Comparison of ENCODE assay signal across 11 mouse cellular contexts in the genomic region with DNA sequence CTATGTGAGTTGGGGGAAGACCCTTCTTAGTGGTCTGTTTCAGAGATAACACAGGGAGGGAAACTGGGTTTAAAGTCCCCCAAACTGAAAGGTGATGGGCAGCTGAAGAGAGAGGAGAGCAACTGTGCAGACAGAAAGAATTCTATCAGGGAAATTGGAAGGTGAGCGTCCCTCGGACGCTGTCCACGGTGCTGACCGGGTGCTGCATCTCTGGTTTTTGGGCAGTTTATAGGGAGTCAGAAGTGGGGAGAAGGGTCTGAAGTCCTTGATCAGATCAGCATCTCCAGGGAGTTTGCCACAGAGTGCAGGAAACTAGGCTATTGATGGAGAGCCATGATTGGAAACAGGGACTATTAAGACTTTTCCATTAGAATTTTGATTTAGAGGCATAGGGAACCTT. TPM values are rescaled to one million over a fixed set of nuclear protein-coding genes. Genes with fewer than 3 reads are reported as not detected.
DNase-seq lines count a peak whose midpoint lies in the region; ATAC-seq and TF ChIP-seq lines count a peak whose summit lies in the region.
"Had no signal": no experiment of that assay in that cellular context is flagged by ENCODE, and none has a peak within 500 bp of the region (broad histone marks: within the 10 kb centered on the region; RNA-seq: fewer than 3 reads in every experiment).

No protein-coding gene starts in this region.

- 5% methylated on average over 5 of the region's 5 CpGs for WGBS in lung, embryonic 14.5 days
- 5% methylated on average over 5 of the region's 5 CpGs for WGBS in limb, embryonic 14.5 days

- H3K36me3 ChIP-seq in lung, embryonic 14.5 days (ENCODE audit: insufficient read depth): no peaks in the 10 kb centered on the region
- H3K36me3 ChIP-seq in ES-E14 (ENCODE audit: control insufficient read depth, insufficient read depth, low read length, poor library complexity, severe bottlenecking): no peaks in the 10 kb centered on the region
- H3K36me3 ChIP-seq in limb, embryonic 14.5 days (ENCODE audit: control insufficient read depth, insufficient read depth, low read length): no peaks in the 10 kb centered on the region

- no peaks in the 10 kb centered on the region for H3K27me3 ChIP-seq in lung, embryonic 14.5 days (ENCODE audit: insufficient read depth, low read length)
- no peaks in the 10 kb centered on the region for H3K27me3 ChIP-seq in limb, embryonic 14.5 days (ENCODE audit: control insufficient read depth, insufficient read depth, low read length)

- H3K4me3 ChIP-seq in lung, embryonic 14.5 days (ENCODE audit: low read depth, low read length): no peak overlapping the region
- H3K4me3 ChIP-seq in ES-E14 (ENCODE audit: insufficient read depth in 1 of 2, low read depth in 1 of 2, low read length in 2 of 2, poor library complexity in 1 of 2, severe bottlenecking in 1 of 2): no peak overlapping the region
- no peak overlapping the region for H3K4me3 ChIP-seq in limb, embryonic 14.5 days (replicated peaks; ENCODE audit: low read length)
- no peak overlapping the region for H3K4me3 ChIP-seq in layer of hippocampus, adult 2 months

- TF ChIP-seq CTCF in lung, embryonic 14.5 days (IDR thresholded peaks at IDR 0.05; ENCODE audit: low read depth): no peak
- TF ChIP-seq CTCF in layer of hippocampus, adult 2 months (conservative IDR thresholded peaks at IDR 0.05): no peak

- H3K27ac ChIP-seq in lung, embryonic 14.5 days (ENCODE audit: low read depth): no peak overlapping the region
- H3K27ac ChIP-seq in ES-E14 (ENCODE audit: insufficient read depth, low read depth, low read length, poor library complexity, severe bottlenecking): no peak overlapping the region
- H3K27ac ChIP-seq in limb, embryonic 14.5 days (replicated peaks; ENCODE audit: low read depth, low read length): no peak overlapping the region
- no peak overlapping the region for H3K27ac ChIP-seq in layer of hippocampus, adult 2 months

- H3K4me1 ChIP-seq in lung, embryonic 14.5 days (ENCODE audit: insufficient read depth): no peaks in the 10 kb centered on the region
- H3K4me1 ChIP-seq in ES-E14 (ENCODE audit: control insufficient read depth in 2 of 2, insufficient read depth in 2 of 2, low read length in 2 of 2, poor library complexity in 1 of 2): no peaks in the 10 kb centered on the region
- H3K4me1 ChIP-seq in limb, embryonic 14.5 days (ENCODE audit: control insufficient read depth, insufficient read depth, low read length): no peaks in the 10 kb centered on the region

- DNase-seq in lung, embryonic 14.5 days: peak; percentile 81
- no peak for DNase-seq in lung, postnatal 25 days (ENCODE audit: low spot score)
- peak; percentile 33 for DNase-seq in ES-E14 (ENCODE audit: low read depth, low spot score)
- peak; percentile 12 for DNase-seq in adrenal gland, adult 2 months
- peak; percentile 64 for DNase-seq in limb, embryonic 14.5 days (ENCODE audit: low spot score)
- no peak for DNase-seq in T-cell, adult 2 months (ENCODE audit: low spot score)
- DNase-seq in layer of hippocampus, adult 2 months (ENCODE audit: low spot score in 2 of 2): no peak
- DNase-seq in cerebellum, postnatal 14 days: no peak
- DNase-seq: right cerebral cortex, postnatal 25 days had no signal

- H3K4me2 ChIP-seq in lung, embryonic 14.5 days: no peak overlapping the region
- no peak overlapping the region for H3K4me2 ChIP-seq in limb, embryonic 14.5 days (replicated peaks; ENCODE audit: low read depth, low read length, severe bottlenecking)

- H3K9ac ChIP-seq in lung, embryonic 14.5 days: no peak overlapping the region
- no peak overlapping the region for H3K9ac ChIP-seq in ES-E14 (ENCODE audit: insufficient read depth, low read depth, low read length, poor library complexity, severe bottlenecking)
- H3K9ac ChIP-seq in limb, embryonic 14.5 days (ENCODE audit: low read depth, low read length, severe bottlenecking): no peak overlapping the region

- no peak for TF ChIP-seq POLR2A in limb, embryonic 14.5 days (IDR thresholded peaks at IDR 0.05; ENCODE audit: borderline replicate concordance, extremely low read depth, insufficient read depth, insufficient read length)

- H3K9me3 ChIP-seq in lung, embryonic 14.5 days (ENCODE audit: low read depth, low read length): no peaks in the 10 kb centered on the region
- no peaks in the 10 kb centered on the region for H3K9me3 ChIP-seq in ES-E14 (ENCODE audit: control insufficient read depth, insufficient read depth, low read depth, low read length)
- no peaks in the 10 kb centered on the region for H3K9me3 ChIP-seq in limb, embryonic 14.5 days (ENCODE audit: control insufficient read depth, low read length)

- in situ Hi-C loops in ES-E14 (cut with MboI; ENCODE audit: low sequenced_read_pairs in 2 of 2, unreplicated experiment in 2 of 2): loop anchor here in 1 of 2 experiments (10.0 kb wide), 1 partner anchor 75 kb away; no protein-coding TSS in a partner anchor

- ATAC-seq in lung, embryonic 14.5 days (ENCODE audit: insufficient read depth): no peak
- ATAC-seq in limb, embryonic 14.5 days (ENCODE audit: low FRiP score, low read depth): no peak

TF ChIP-seq in ES-E14, 5 proteins besides CTCF, POLR2A, EP300 and RAD21:
- TF ChIP-seq ZNF384 (IDR thresholded peaks at IDR 0.05; ENCODE audit: low read depth, low read length) (no peak), CHD2 (IDR thresholded peaks at IDR 0.05; ENCODE audit: low read depth, low read length) (no peak), MAFK (IDR thresholded peaks at IDR 0.05; ENCODE audit: insufficient read depth, low read depth, low read length) (no peak), ZC3H11A (IDR thresholded peaks at IDR 0.05; ENCODE audit: borderline replicate concordance, low read depth, low read length) (no peak), HCFC1 (IDR thresholded peaks at IDR 0.05; ENCODE audit: borderline replicate concordance, insufficient read depth, low read length) (no peak)

RNA-seq across cellular contexts. Expression of a gene that starts 0.7 kb away (rescaled TPM):
- polyA plus RNA-seq in lung, embryonic 14.5 days (2014; fragmentation: Nextera tagmentation; extraction: Ambion mirVana): not detected in 2 replicates
- total RNA-seq in ES-E14 (2012; rRNA removed): not detected in 2 replicates
- not detected for total RNA-seq in adrenal gland, adult 2 months (2021)
- not detected in 2 replicates for polyA plus RNA-seq in adrenal gland, adult 2 months (2012; rRNA removed)
- not detected in 2 replicates for polyA plus RNA-seq in limb, embryonic 14.5 days (2012; rRNA removed)
- not detected in 2 replicates for polyA plus RNA-seq in limb, embryonic 14.5 days (2014; fragmentation: Nextera tagmentation; extraction: Ambion mirVana)
- total RNA-seq in layer of hippocampus, adult 2 months (2021): not detected
- total RNA-seq: gastrocnemius, postnatal 4 days had no signal
- polyA plus RNA-seq: lung, embryonic 16.5 days had no signal

RNA-seq across cellular contexts. Expression of a gene that starts 41.6 kb away (rescaled TPM):
- polyA plus RNA-seq in lung, embryonic 14.5 days (2014; fragmentation: Nextera tagmentation; extraction: Ambion mirVana): 2.2 and 3.9 TPM in 2 replicates
- total RNA-seq in ES-E14 (2012; rRNA removed): 5.1 and 8.9 TPM in 2 replicates
- total RNA-seq in adrenal gland, adult 2 months (2021): 1 to 10 TPM in 1 of 2 experiments, under 1 TPM in 1; 0.75 to 3.1 TPM
- polyA plus RNA-seq in adrenal gland, adult 2 months (2012; rRNA removed): 0.94 and 2.3 TPM in 2 replicates
- polyA plus RNA-seq in limb, embryonic 14.5 days (2012; rRNA removed): 5.2 and 5.4 TPM in 2 replicates
- polyA plus RNA-seq in limb, embryonic 14.5 days (2014; fragmentation: Nextera tagmentation; extraction: Ambion mirVana): 10.7 and 11.7 TPM in 2 replicates
- 10 to 100 TPM; 52.6 to 56.3 TPM for total RNA-seq in layer of hippocampus, adult 2 months (2021)

RNA-seq across cellular contexts. Expression of a gene that starts 45.8 kb away (rescaled TPM):
- 148 and 161 TPM in 2 replicates for polyA plus RNA-seq in lung, embryonic 14.5 days (2014; fragmentation: Nextera tagmentation; extraction: Ambion mirVana)
- total RNA-seq in ES-E14 (2012; rRNA removed): 48.8 and 80.9 TPM in 2 replicates
- 10 to 100 TPM; 81.2 to 90.9 TPM for total RNA-seq in adrenal gland, adult 2 months (2021)
- polyA plus RNA-seq in adrenal gland, adult 2 months (2012; rRNA removed): 11.8 and 14.4 TPM in 2 replicates
- 62.7 and 85.8 TPM in 2 replicates for polyA plus RNA-seq in limb, embryonic 14.5 days (2012; rRNA removed)
- 143 and 149 TPM in 2 replicates for polyA plus RNA-seq in limb, embryonic 14.5 days (2014; fragmentation: Nextera tagmentation; extraction: Ambion mirVana)
- 10 to 100 TPM; 36.3 TPM for total RNA-seq in layer of hippocampus, adult 2 months (2021)

Comparison
In these comparisons a context has a peak if more than half of its experiments do, and no peak if none do; other contexts are left out.
1. DNase-seq: peak in lung, embryonic 14.5 days (single experiment), ES-E14 (single experiment), adrenal gland, adult 2 months (single experiment) and limb, embryonic 14.5 days (single experiment); none in lung, postnatal 25 days (single experiment), T-cell, adult 2 months (single experiment), layer of hippocampus, adult 2 months (0 of 2) and cerebellum, postnatal 14 days (0 of 2).